Mouse (Mus musculus) hindbrain, postnatal 0 days (tissue): ENCODE measurements at regions not wholly inside any gene's neighbourhood (a gene's known extent, or its start where the extent isn't known, plus 50 kb on each side); places are given as distances from the start of the nearest gene placed in this dataset.

Experiments used
- ATAC-seq: fragments of 200-750 bp; cut with Nextera tagmentation; 2 replicates; pipeline ENCODE4 v1.8.0; 2017; ENCODE audit warnings: mild to moderate bottlenecking, moderate TSS enrichment, moderate library complexity
- DNase-seq: peaks from one replicate; pipeline ENCODE4 v3.0.0-alpha.2; 2015; ENCODE audit warnings: low spot score
- H3K27ac ChIP-seq: fragments of 300-500 bp; sonication (generic); 2 replicates; pipeline ENCODE4 v1.5.1; 2014; ENCODE audit warnings: mild to moderate bottlenecking
- H3K27me3 ChIP-seq: fragments of 300-500 bp; sonication (generic); 2 replicates; pipeline ENCODE4 v1.6.1; 2014; ENCODE audit warnings: low read length, mixed read lengths; ENCODE audit not compliant: insufficient read depth
- H3K36me3 ChIP-seq: fragments of 300-500 bp; sonication (generic); 2 replicates; pipeline ENCODE4 v1.6.1; 2014; ENCODE audit warnings: low read length, mixed read lengths; ENCODE audit not compliant: insufficient read depth
- H3K4me1 ChIP-seq: fragments of 300-500 bp; sonication (generic); 2 replicates; pipeline ENCODE4 v1.6.1; 2014; ENCODE audit warnings: antibody characterized with exemption, low read length, mixed read lengths; ENCODE audit not compliant: insufficient read depth
- H3K4me2 ChIP-seq: fragments of 300-500 bp; sonication (generic); 2 replicates; pipeline ENCODE4 v1.6.1; 2014; ENCODE audit warnings: low read depth, mild to moderate bottlenecking, low read length, moderate library complexity, mixed read lengths
- H3K4me3 ChIP-seq: fragments of 300-500 bp; sonication (generic); 2 replicates; pipeline ENCODE4 v1.5.1; 2014; ENCODE audit warnings: low read length
- H3K9ac ChIP-seq: fragments of 300-500 bp; sonication (generic); replicated peaks from 2 replicates; pipeline ENCODE4 v1.6.1; 2014; ENCODE audit warnings: mild to moderate bottlenecking, low read length, moderate library complexity, mixed read lengths
- H3K9me3 ChIP-seq: fragments of 300-500 bp; sonication (generic); 2 replicates; pipeline ENCODE4 v1.6.1; 2016; ENCODE audit warnings: low read length, mixed read lengths
- CTCF ChIP-seq: IDR thresholded peaks from 2 replicates; pipeline ENCODE4 v1.5.1; 2016; ENCODE audit warnings: antibody characterized with exemption, control low read depth, low read depth
- WGBS: fragments of 180-500 bp; shearing (Covaris S2); extraction: QIAGEN DNeasy Blood & Tissue Kit; methylation state at CpG from one replicate; pipeline ENCODE4 v1.1.7; 2014; 5-methylcytosine and 5-hydroxymethylcytosine counted together

- 75% methylated on average over 7 of the region's 7 CpGs for WGBS
Measured at GRCm38 (mm10) chr13:97601135-97601730, 159.2 kb downstream of the Gm10260 start.

DNA sequence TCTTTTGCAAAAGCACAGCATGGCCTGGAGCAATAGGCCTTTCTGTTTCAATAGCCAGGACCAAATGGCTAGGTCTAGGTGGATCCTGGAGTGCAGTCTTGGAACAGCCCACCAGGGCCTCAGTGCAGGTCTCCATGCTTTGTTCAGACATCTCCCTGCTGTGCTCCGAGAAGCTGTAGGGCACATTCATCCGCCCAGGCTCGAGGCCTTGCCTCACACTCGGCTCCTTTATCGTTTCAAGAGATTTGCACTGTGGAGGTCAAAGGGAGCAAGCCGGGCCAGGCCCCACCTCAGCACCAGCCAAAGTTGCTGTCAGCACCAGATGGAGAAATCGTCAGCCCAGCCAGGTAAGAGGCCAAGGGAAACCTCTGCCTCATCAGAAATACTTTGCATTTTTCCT, 160.3 kb downstream of the Gm10260 start:
- Histone ChIP-seq H3K9ac (no peak overlapping the region), H3K36me3 (no peaks in the 10 kb centered on the region), H3K9me3 (no peaks in the 10 kb centered on the region), H3K4me2 (no peak overlapping the region), H3K4me1 (no peaks in the 10 kb centered on the region), H3K27ac (no peak overlapping the region), H3K4me3 (no peak overlapping the region), H3K27me3 (no peaks in the 10 kb centered on the region)
- no peak for ATAC-seq
- 58% methylated on average over 7 of the region's 7 CpGs for WGBS
- no peak for DNase-seq
- TF ChIP-seq CTCF, result no peak

More at GRCm38 (mm10) chr13:97601135-97601730, 159.2 kb downstream of the Gm10260 start:
- no peak overlapping the region for H3K4me3 ChIP-seq
- DNase-seq (no peak), ATAC-seq (no peak)
- H3K4me2 ChIP-seq, result no peak overlapping the region
- no peak for TF ChIP-seq CTCF
- no peaks in the 10 kb centered on the region for H3K4me1 ChIP-seq
- no peak overlapping the region for H3K27ac ChIP-seq
- H3K9me3 ChIP-seq, result no peaks in the 10 kb centered on the region
- H3K9ac ChIP-seq, result no peak overlapping the region
- H3K36me3 ChIP-seq, result no peaks in the 10 kb centered on the region
- no peaks in the 10 kb centered on the region for H3K27me3 ChIP-seq

- Histone ChIP-seq H3K9me3 (no peaks in the 10 kb centered on the region), H3K4me3 (no peak overlapping the region), H3K4me1 (no peaks in the 10 kb centered on the region), H3K27ac (no peak overlapping the region), H3K4me2 (no peak overlapping the region), H3K36me3 (no peaks in the 10 kb centered on the region), H3K9ac (no peak overlapping the region), H3K27me3 (no peaks in the 10 kb centered on the region)
- DNase-seq, result no peak
- no peak for TF ChIP-seq CTCF
- WGBS, result 72% methylated on average over 15 of the region's 15 CpGs
- no peak for ATAC-seq
Measured at GRCm38 (mm10) chr13:97598507-97599431, 161.7 kb downstream of the Gm10260 start.

GRCm38 (mm10) chr13:97594851-97595250, 165.6 kb downstream of the Gm10260 start:
- ATAC-seq, result no peak
- no peak for TF ChIP-seq CTCF
- 77% methylated on average over 4 of the region's 4 CpGs for WGBS

GRCm38 (mm10) chr13:97589626-97590025, 170.8 kb downstream of the Gm10260 start:
- no peak for TF ChIP-seq CTCF
- ATAC-seq, result no peak
- H3K9me3 ChIP-seq, result no peaks in the 10 kb centered on the region
- H3K36me3 ChIP-seq, result no peaks in the 10 kb centered on the region
- H3K4me2 ChIP-seq, result no peak overlapping the region
- 79% methylated on average over 8 of the region's 8 CpGs for WGBS
- no peak overlapping the region for H3K4me3 ChIP-seq
- H3K9ac ChIP-seq, result no peak overlapping the region
- no peak overlapping the region for H3K27ac ChIP-seq
- no peaks in the 10 kb centered on the region for H3K27me3 ChIP-seq
- no peaks in the 10 kb centered on the region for H3K4me1 ChIP-seq
- no peak for DNase-seq

More at GRCm38 (mm10) chr13:97594851-97595250, 165.6 kb downstream of the Gm10260 start:
- Histone ChIP-seq H3K4me2 (no peak overlapping the region), H3K9me3 (no peaks in the 10 kb centered on the region), H3K36me3 (no peaks in the 10 kb centered on the region), H3K27ac (no peak overlapping the region), H3K9ac (no peak overlapping the region), H3K4me3 (no peak overlapping the region), H3K27me3 (no peaks in the 10 kb centered on the region), H3K4me1 (no peaks in the 10 kb centered on the region)
- no peak for DNase-seq

- no peak for DNase-seq
- H3K27me3 ChIP-seq, result no peaks in the 10 kb centered on the region
- no peak overlapping the region for H3K4me2 ChIP-seq
- H3K9ac ChIP-seq, result no peak overlapping the region
- TF ChIP-seq CTCF, result no peak
- H3K36me3 ChIP-seq, result no peaks in the 10 kb centered on the region
- H3K4me1 ChIP-seq, result no peaks in the 10 kb centered on the region
- H3K27ac ChIP-seq, result no peak overlapping the region
- H3K4me3 ChIP-seq, result no peak overlapping the region
- no peaks in the 10 kb centered on the region for H3K9me3 ChIP-seq
- 70% methylated on average over 1 of the region's 1 CpGs for WGBS
- ATAC-seq, result no peak
Measured at GRCm38 (mm10) chr13:97588085-97588484, 172.3 kb downstream of the Gm10260 start.

GRCm38 (mm10) chr13:97587088-97587487, 173.3 kb downstream of the Gm10260 start:
- H3K4me2 ChIP-seq, result no peak overlapping the region
- DNase-seq (no peak), ATAC-seq (no peak)
- no peaks in the 10 kb centered on the region for H3K36me3 ChIP-seq
- WGBS, result 83% methylated on average over 1 of the region's 1 CpGs
- no peak overlapping the region for H3K27ac ChIP-seq
- no peak overlapping the region for H3K9ac ChIP-seq
- TF ChIP-seq CTCF, result peak; percentile 32; the same call in 1 of the 2 replicates
- no peaks in the 10 kb centered on the region for H3K27me3 ChIP-seq
- no peak overlapping the region for H3K4me3 ChIP-seq
- no peaks in the 10 kb centered on the region for H3K9me3 ChIP-seq
- no peaks in the 10 kb centered on the region for H3K4me1 ChIP-seq
